Mouse (Mus musculus) embryonic fibroblast, embryonic 13.5 days (primary cell): Measurements from ENCODE around the gene Snrpn.

Experiments used
- CTCF ChIP-seq: IDR thresholded peaks from 2 replicates; pipeline ENCODE4 v1.5.1; 2011; ENCODE audit warnings: mild to moderate bottlenecking, control low read depth, low read length, moderate library complexity, borderline replicate concordance; ENCODE audit not compliant: insufficient read depth
- POLR2A ChIP-seq: IDR thresholded peaks from 2 replicates; pipeline ENCODE4 v1.6.1; 2011; ENCODE audit warnings: low read depth, mild to moderate bottlenecking, control low read depth, low read length, moderate library complexity

DNA sequence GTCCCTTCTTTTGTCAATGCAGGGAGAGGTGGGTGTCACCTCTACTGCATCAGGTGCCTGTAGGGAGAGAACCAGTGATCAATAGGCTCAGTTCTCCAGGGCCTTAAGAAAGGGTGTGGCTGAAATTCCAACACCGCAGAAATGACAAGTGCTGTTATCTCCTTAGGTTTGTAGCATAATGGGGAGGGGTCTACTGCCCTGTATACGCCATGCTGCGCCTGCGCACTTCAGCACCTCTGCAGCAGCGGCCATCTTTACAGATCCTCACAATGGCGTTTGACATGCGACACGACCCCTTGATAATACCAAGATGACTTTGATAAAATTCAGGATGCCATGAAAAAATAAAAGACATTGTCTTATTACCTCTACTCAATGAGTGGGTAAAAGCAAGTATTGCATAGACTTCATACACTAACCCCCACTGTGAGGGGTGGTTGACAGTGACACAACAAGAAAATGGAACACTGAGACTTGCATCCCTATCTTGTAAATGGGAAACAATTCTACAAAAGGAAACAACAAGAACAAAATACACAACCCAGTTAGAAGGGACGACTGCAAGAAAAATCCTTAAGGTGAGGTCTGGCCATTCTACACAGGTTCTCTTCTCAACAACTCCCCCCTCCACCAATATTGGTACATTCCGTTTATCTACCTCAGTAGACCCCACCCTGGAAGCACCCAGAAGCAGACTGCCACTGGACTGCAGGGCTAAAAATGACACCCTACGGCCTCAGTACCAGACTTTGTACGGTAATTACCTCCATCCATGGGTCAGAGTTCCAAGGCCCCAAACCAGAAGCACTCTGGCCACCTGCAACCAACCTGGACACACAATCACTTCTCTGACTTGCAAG lies 136.8 kb downstream of the Snrpn start:
- no peak for TF ChIP-seq CTCF
- no peak for TF ChIP-seq POLR2A
